Mouse (Mus musculus): ENCODE data around the gene Rbpj.

GRCm38 (mm10) chr5:53427411-53427810 lies 38.5 kb upstream of the Rbpj start:
- no peak for TF ChIP-seq USF1 (IDR thresholded peaks at IDR 0.05; ENCODE audit: low read depth)
- no peak for TF ChIP-seq POLR2A (IDR thresholded peaks at IDR 0.05; ENCODE audit: insufficient read length, low read depth)
- TF ChIP-seq POLR2AphosphoS2 (IDR thresholded peaks at IDR 0.05; ENCODE audit: insufficient read length, low read depth): no peak
- TF ChIP-seq MYOG (IDR thresholded peaks at IDR 0.05; ENCODE audit: control insufficient read depth in 1 of 3, insufficient read depth in 1 of 3, insufficient read length in 2 of 3, low read depth in 2 of 3): no peak
- TF ChIP-seq E2F4 (IDR thresholded peaks at IDR 0.05; ENCODE audit: insufficient read depth): no peak
- TF ChIP-seq MYOD1 (IDR thresholded peaks at IDR 0.05; ENCODE audit: control insufficient read depth in 1 of 3, insufficient read length in 2 of 3, low read depth in 2 of 3): no peak
- TF ChIP-seq MAX (IDR thresholded peaks at IDR 0.05; ENCODE audit: low read depth): no peak
- TF ChIP-seq SRF (IDR thresholded peaks at IDR 0.05; ENCODE audit: control insufficient read depth, insufficient read length, low read depth): no peak
- no peak for TF ChIP-seq TCF3 (IDR thresholded peaks at IDR 0.05; ENCODE audit: insufficient read length, low read depth)
- no peak for TF ChIP-seq TCF12 (IDR thresholded peaks at IDR 0.05; ENCODE audit: insufficient read depth, poor library complexity, severe bottlenecking)

Data from myocyte (in vitro differentiated cells).